Mouse (Mus musculus): ENCODE measurements around the gene Olfr1185-ps1.
"Not testable (repeated sequence)": the region's sequence is repeated elsewhere in the genome, so short reads cannot be mapped to it uniquely, and the experiment has no call there.

Olfr1185-ps1 gene

GRCm38 (mm10) chr2:88493020-88493419 lies at the start of gene Olfr1185-ps1:
TSS of gene Olfr1185-ps1 (plus strand) at chr2:88493320.
- no peak for DNase-seq

DNA sequence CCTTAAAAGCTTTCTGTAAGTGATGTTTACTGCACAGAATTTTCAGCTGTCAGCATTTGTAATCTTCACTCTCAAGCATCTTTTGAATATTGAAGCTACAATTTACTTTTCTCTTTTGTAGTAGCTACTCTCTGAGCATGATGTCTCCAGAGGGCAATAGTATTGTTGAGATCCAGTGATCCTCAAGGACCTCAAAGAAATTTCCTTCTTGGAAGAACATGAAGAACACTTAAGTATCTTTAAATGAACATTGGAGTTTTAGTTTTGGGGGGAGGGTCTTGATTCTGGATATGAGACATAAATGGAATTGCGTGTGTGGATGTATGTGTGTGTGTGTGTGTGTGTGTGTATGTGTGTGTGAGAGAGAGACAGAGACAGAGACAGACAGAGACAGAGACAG lies 44.1 kb upstream of the Olfr1185-ps1 start, which contains the start of gene Gm13757:
Gm13757 (minus strand) TSS at position 101 of the 400 bp plus-strand sequence.
- DNase-seq, result no peak

- not testable (repeated sequence) for DNase-seq
These were observed 38.6 kb upstream of the Olfr1185-ps1 start, which contains the start of gene Olfr1183 for GRCm38 (mm10) chr2:88454567-88454966. TSS of gene Olfr1183 (plus strand) at chr2:88454867.

GRCm38 (mm10) chr2:88483298-88483697 lies 9.8 kb upstream of the Olfr1185-ps1 start, which contains the start of gene Olfr1184:
TSS of gene Olfr1184 (plus strand) at chr2:88483598.
- no peak for DNase-seq

DNA sequence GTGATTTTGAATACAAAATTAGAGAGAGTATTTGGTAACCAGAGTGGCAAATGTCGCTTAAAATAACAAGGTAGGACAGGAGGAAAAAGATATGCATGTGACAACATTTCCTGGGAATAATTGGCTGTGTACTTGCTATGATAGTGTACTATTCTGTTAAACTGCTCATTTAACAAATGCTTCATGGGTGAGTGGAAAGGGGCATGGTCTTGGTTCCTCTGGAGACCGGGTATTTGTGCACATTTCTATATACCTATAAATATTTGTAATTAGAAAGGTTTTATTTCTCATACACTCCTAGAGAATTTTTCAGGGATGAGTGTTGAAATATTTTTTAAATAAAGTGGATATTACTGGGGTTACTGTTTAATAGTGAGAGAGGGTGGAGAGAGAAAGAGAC lies 25.1 kb downstream of the Olfr1185-ps1 start, which contains the start of gene Olfr1186:
Olfr1186 (plus strand) TSS at position 301 of the 400 bp plus-strand sequence.
- no peak for DNase-seq

DNA sequence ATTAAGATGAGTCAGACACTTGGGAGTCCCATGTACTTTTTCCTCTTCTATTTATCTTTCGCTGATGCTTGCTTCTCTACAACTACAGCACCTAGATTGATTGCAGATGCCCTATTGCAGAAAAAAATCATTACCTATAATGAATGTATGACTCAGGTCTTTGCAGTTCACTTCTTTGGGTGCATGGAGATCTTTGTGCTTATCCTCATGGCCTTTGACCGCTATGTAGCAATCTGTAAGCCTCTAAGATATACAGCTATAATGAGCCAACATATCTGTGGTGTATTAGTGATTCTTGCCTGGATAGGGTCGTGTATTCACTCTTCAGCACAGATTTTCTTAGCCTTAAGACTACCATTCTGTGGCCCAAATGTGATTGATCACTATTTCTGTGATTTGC lies 32.6 kb downstream of the Olfr1185-ps1 start:
- no peak for DNase-seq

Data from thymus, postnatal 4 days (tissue).